Mouse (Mus musculus) urinary bladder, postnatal 36 days (tissue): ENCODE data around the gene En1.

Experiments used
- DNase-seq, 2 experiments: peaks; one replicate each; pipeline ENCODE4 v3.0.0; 2022; ENCODE audit warnings: low spot score in 2 of 2, mixed read lengths in 1 of 2

The En1 gene

GRCm38 (mm10) chr1:120602031-120602730 is at the start of gene En1:
Gene En1 (plus strand): TSS chr1:120602418.
- peak in 1 of 2 experiments; percentile 24 for DNase-seq

GRCm38 (mm10) chr1:120556926-120557846 is 45.0 kb upstream of the En1 start:
- DNase-seq = no peak

- DNase-seq = no peak
Observed at GRCm38 (mm10) chr1:120558341-120559285, 43.6 kb upstream of the En1 start.

- DNase-seq = no peak
Observed at GRCm38 (mm10) chr1:120559911-120560310, 42.3 kb upstream of the En1 start.

DNA sequence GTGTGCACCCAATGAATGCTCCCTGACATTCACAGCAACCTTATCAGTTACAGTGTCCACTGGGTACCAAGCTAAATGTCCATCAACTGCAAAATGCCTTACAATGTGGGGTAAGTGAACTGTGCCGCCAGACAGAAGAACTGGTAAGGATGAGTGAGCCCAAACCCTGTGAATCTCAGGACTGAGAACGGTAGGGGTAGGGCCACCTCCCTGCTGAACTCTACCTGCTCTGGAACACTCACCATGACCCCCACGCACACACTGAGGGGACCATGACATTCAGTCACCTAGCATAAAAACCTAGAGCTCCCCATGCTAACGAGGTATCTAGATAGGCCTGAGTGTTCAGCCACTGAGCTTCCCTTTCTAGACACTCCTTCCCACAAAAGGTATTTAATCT is 20.9 kb upstream of the En1 start:
- no peak for DNase-seq

DNA sequence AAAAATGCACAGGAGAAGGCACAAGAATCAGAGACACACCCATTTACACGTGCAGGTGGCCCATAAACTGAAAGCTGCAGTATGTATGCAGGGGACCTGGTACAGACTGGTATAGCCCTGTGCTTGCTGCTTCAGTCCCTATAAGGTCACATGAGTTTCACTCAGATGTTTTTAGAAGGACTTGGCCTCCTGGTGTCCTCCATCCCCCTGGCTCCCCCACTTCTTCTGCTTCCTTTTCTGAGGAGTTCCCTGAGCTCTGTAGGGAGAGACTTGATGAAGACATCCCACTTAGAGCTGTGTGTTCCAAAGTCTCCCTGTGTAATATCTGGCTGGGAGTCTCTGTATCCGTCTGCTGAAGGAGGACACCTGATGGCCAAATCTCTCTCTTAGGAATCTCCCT is 16.7 kb upstream of the En1 start:
- no peak for DNase-seq

DNA sequence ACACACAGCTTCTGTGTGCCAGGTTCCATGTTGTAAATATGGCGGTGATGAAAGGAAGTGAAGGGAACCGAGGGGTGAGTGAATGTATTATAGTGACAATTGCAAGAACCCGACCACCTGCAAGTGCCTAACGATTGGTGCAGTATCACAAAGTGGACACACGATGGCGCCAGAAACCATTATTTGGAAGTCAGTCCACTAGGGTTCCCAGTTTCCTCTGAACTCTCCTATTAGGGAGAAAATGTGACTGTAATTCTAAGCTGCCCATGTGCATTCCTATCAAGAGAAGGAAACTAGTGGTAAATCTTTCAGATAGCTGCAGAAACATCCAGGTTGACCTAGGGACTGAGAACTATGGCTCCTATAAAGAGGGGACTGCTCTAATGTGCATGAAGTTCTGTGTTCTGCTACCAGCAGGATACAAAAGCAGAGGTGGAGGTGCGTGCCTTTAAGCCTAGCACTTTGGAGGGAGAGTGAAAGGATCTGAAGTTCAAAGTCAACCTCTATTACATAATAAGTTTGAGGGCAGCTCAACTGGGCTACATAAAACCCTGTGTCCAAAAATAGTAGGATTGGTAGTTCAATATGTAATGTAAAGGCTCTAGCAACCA is 15.6 kb upstream of the En1 start:
- peak; percentile 53 to 58 for DNase-seq

- DNase-seq = no peak
Observed at GRCm38 (mm10) chr1:120587431-120587830, 14.8 kb upstream of the En1 start.

DNA sequence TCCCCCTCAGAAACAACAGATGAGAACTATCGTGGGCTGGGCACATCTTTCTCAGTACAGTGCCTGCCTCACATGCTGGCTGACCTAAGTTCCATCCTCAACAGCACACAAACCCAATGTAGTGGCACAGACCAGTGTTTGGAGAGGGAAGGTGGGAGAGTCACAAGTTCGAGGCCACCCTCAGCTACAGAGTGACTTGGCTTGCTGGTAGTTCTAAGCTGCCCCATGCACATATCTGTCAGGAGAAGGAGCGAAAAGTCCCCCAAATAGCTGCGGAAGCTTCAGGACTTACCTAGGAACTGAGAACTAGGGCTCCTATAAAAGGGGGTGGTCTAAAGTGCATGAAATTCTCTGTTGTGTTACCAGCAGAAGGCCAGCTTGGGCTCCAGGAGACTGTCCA is 14.3 kb upstream of the En1 start:
- no peak for DNase-seq

- no peak for DNase-seq
Observed at GRCm38 (mm10) chr1:120588362-120589027, 13.7 kb upstream of the En1 start.

- no peak for DNase-seq
Observed at GRCm38 (mm10) chr1:120593236-120593919, 8.8 kb upstream of the En1 start.

DNA sequence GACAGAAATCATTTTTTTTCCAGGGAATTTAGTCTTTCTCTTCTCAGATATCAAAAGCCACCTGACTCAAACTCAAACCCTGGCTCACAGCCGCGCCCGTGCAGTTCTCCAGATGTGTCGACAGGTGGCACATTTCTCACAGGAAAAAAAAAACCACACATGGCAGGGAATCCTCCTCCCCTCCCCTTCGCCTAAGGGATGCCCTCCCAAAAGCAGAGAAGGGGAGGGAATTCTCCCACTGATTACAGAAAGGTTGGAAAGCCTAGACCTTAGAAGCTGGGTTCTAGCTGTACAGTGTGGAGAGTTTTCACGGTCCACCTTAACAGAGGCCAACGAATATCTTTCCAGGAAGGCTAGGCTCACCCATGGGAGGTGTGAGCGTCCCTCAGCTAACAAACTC is 7.6 kb upstream of the En1 start:
- DNase-seq = no peak

GRCm38 (mm10) chr1:120595471-120596240 is 6.6 kb upstream of the En1 start:
- DNase-seq = no peak

- no peak for DNase-seq
Observed at GRCm38 (mm10) chr1:120596319-120596718, 5.9 kb upstream of the En1 start.

- no peak for DNase-seq
Observed at GRCm38 (mm10) chr1:120596784-120597183, 5.4 kb upstream of the En1 start.

- no peak for DNase-seq
Observed at GRCm38 (mm10) chr1:120597271-120597670, 4.9 kb upstream of the En1 start.

GRCm38 (mm10) chr1:120598196-120598940 is 3.9 kb upstream of the En1 start:
- DNase-seq = no peak

DNA sequence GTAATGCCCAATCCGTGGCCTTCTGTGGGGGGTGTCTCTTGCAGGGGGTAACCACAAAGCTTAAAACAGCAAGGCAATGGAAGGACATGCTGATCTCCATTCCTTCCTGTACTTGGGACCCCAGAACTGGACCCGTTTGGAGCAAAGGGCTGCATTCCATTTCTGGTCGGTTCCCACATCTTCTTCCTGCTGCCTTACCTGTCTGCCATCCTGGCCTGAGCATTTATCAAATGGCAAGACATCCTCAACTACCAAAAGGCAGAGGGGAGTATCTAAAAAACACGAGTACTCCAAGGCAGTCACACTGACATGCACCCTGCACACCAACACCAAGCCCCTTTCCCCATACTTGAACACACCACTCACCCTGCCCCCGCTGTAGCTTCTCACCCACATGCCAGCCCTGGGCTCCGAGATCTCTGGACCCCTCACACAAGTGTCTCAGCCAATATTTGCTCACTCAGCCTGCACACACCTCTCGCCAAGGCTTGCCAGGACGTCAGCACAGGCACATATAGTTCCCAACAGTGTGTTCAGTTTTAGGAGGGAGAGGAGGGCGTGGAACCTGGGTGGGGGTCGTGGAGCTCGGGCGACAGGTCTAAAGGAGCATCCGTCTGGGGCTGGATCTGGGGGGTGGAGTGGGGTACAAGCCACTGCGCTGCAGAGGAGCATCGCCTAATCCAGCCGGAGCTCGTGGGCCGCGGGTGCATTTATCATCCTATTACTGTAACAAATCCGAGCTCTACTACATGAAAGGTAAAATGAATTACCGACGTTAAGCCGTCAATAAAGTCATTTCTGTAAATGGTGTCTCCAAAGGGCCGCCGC is 2.7 kb upstream of the En1 start:
- DNase-seq = no peak
